Mouse (Mus musculus): ENCODE measurements around the gene 1810037I17Rik. TPM values are rescaled to one million over a fixed set of nuclear protein-coding genes. Genes with fewer than 3 reads are reported as not detected.

1810037I17Rik gene
- polyA plus RNA-seq (2015; fragmentation: Nextera tagmentation; extraction: Ambion mirVana): 76.8 and 87.4 TPM in 2 replicates

GRCm38 (mm10) chr3:122924009-122924914 is at the start of gene 1810037I17Rik:
TSS of gene 1810037I17Rik (plus strand) at chr3:122924203.
- H3K4me3 ChIP-seq (replicated peaks; ENCODE audit: low read length): peak within 1 kb of the TSS; percentile 54
- peak; percentile 99 for ATAC-seq
- peak within 1 kb of the TSS; percentile 64 for H3K9ac ChIP-seq (replicated peaks; ENCODE audit: low read depth, low read length)
- H3K4me2 ChIP-seq (ENCODE audit: low read length): peak within 1 kb of the TSS; percentile 67
- peak within 1 kb of the TSS; percentile 79 for H3K27ac ChIP-seq (ENCODE audit: low read length)
- H3K9me3 ChIP-seq (ENCODE audit: control insufficient read depth, low read length): no peaks in the 10 kb centered on the region
- peaks cover 6% of the 10 kb centered on the region; the same call in 1 of the 2 replicates for H3K4me1 ChIP-seq (replicated peaks; ENCODE audit: control insufficient read depth, insufficient read depth, low read length)
- under 1% methylated on average over 59 of the region's 68 CpGs for WGBS
- H3K36me3 ChIP-seq (ENCODE audit: control insufficient read depth, insufficient read depth): peaks cover 4% of the 10 kb centered on the region; the same call in 1 of the 2 replicates
- H3K27me3 ChIP-seq (replicated peaks; ENCODE audit: control insufficient read depth, insufficient read depth, low read length): no peaks in the 10 kb centered on the region

- Histone ChIP-seq H3K27ac (ENCODE audit: low read length) (no peak overlapping the region), H3K4me3 (replicated peaks; ENCODE audit: low read length) (no peak overlapping the region), H3K36me3 (ENCODE audit: control insufficient read depth, insufficient read depth) (no peaks in the 10 kb centered on the region), H3K4me1 (replicated peaks; ENCODE audit: control insufficient read depth, insufficient read depth, low read length) (no peaks in the 10 kb centered on the region), H3K27me3 (replicated peaks; ENCODE audit: control insufficient read depth, insufficient read depth, low read length) (no peaks in the 10 kb centered on the region), H3K9ac (replicated peaks; ENCODE audit: low read depth, low read length) (no peak overlapping the region), H3K9me3 (ENCODE audit: control insufficient read depth, low read length) (no peaks in the 10 kb centered on the region), H3K4me2 (ENCODE audit: low read length) (no peak overlapping the region)
- ATAC-seq: no peak
- WGBS: 81% methylated on average over 2 of the region's 2 CpGs
Measured at GRCm38 (mm10) chr3:122876870-122877269, 47.1 kb upstream of the 1810037I17Rik start.

- H3K9ac ChIP-seq (replicated peaks; ENCODE audit: low read depth, low read length): no peak overlapping the region
- H3K27me3 ChIP-seq (replicated peaks; ENCODE audit: control insufficient read depth, insufficient read depth, low read length): no peaks in the 10 kb centered on the region
- no peaks in the 10 kb centered on the region for H3K4me1 ChIP-seq (replicated peaks; ENCODE audit: control insufficient read depth, insufficient read depth, low read length)
- no peak overlapping the region for H3K4me2 ChIP-seq (ENCODE audit: low read length)
- no peak overlapping the region for H3K27ac ChIP-seq (ENCODE audit: low read length)
- no peaks in the 10 kb centered on the region for H3K36me3 ChIP-seq (ENCODE audit: control insufficient read depth, insufficient read depth)
- ATAC-seq: no peak
- no peak overlapping the region for H3K4me3 ChIP-seq (replicated peaks; ENCODE audit: low read length)
- 89% methylated on average over 3 of the region's 3 CpGs for WGBS
- H3K9me3 ChIP-seq (ENCODE audit: control insufficient read depth, low read length): no peaks in the 10 kb centered on the region
Measured at GRCm38 (mm10) chr3:122877543-122877942, 46.5 kb upstream of the 1810037I17Rik start.

GRCm38 (mm10) chr3:122878705-122879315 is 45.2 kb upstream of the 1810037I17Rik start:
- no peaks in the 10 kb centered on the region for H3K27me3 ChIP-seq (replicated peaks; ENCODE audit: control insufficient read depth, insufficient read depth, low read length)
- H3K9ac ChIP-seq (replicated peaks; ENCODE audit: low read depth, low read length): no peak overlapping the region
- no peak overlapping the region for H3K27ac ChIP-seq (ENCODE audit: low read length)
- H3K4me2 ChIP-seq (ENCODE audit: low read length): no peak overlapping the region
- H3K36me3 ChIP-seq (ENCODE audit: control insufficient read depth, insufficient read depth): no peaks in the 10 kb centered on the region
- H3K9me3 ChIP-seq (ENCODE audit: control insufficient read depth, low read length): no peaks in the 10 kb centered on the region
- H3K4me3 ChIP-seq (replicated peaks; ENCODE audit: low read length): no peak overlapping the region
- ATAC-seq: no peak
- WGBS: 87% methylated on average over 8 of the region's 8 CpGs
- H3K4me1 ChIP-seq (replicated peaks; ENCODE audit: control insufficient read depth, insufficient read depth, low read length): no peaks in the 10 kb centered on the region

GRCm38 (mm10) chr3:122887505-122888301 is 36.3 kb upstream of the 1810037I17Rik start:
- 80% methylated on average over 4 of the region's 4 CpGs for WGBS

GRCm38 (mm10) chr3:122888371-122888819 is 35.6 kb upstream of the 1810037I17Rik start:
- ATAC-seq: no peak
- Histone ChIP-seq H3K4me2 (ENCODE audit: low read length) (no peak overlapping the region), H3K9me3 (ENCODE audit: control insufficient read depth, low read length) (no peaks in the 10 kb centered on the region), H3K27ac (ENCODE audit: low read length) (no peak overlapping the region), H3K36me3 (ENCODE audit: control insufficient read depth, insufficient read depth) (no peaks in the 10 kb centered on the region), H3K4me1 (replicated peaks; ENCODE audit: control insufficient read depth, insufficient read depth, low read length) (no peaks in the 10 kb centered on the region), H3K27me3 (replicated peaks; ENCODE audit: control insufficient read depth, insufficient read depth, low read length) (no peaks in the 10 kb centered on the region), H3K9ac (replicated peaks; ENCODE audit: low read depth, low read length) (no peak overlapping the region), H3K4me3 (replicated peaks; ENCODE audit: low read length) (no peak overlapping the region)
- 89% methylated on average over 5 of the region's 5 CpGs for WGBS

More at GRCm38 (mm10) chr3:122887505-122888301, 36.3 kb upstream of the 1810037I17Rik start:
- no peak overlapping the region for H3K27ac ChIP-seq (ENCODE audit: low read length)
- H3K36me3 ChIP-seq (ENCODE audit: control insufficient read depth, insufficient read depth): no peaks in the 10 kb centered on the region
- no peak overlapping the region for H3K4me3 ChIP-seq (replicated peaks; ENCODE audit: low read length)
- H3K4me1 ChIP-seq (replicated peaks; ENCODE audit: control insufficient read depth, insufficient read depth, low read length): no peaks in the 10 kb centered on the region
- H3K27me3 ChIP-seq (replicated peaks; ENCODE audit: control insufficient read depth, insufficient read depth, low read length): no peaks in the 10 kb centered on the region
- no peak overlapping the region for H3K9ac ChIP-seq (replicated peaks; ENCODE audit: low read depth, low read length)
- no peak overlapping the region for H3K4me2 ChIP-seq (ENCODE audit: low read length)
- ATAC-seq: no peak
- no peaks in the 10 kb centered on the region for H3K9me3 ChIP-seq (ENCODE audit: control insufficient read depth, low read length)

- no peak within 1 kb of the TSS for H3K4me3 ChIP-seq (replicated peaks; ENCODE audit: low read length)
- no peak within 1 kb of the TSS for H3K9ac ChIP-seq (replicated peaks; ENCODE audit: low read depth, low read length)
- no peak within 1 kb of the TSS for H3K4me2 ChIP-seq (ENCODE audit: low read length)
- H3K27me3 ChIP-seq (replicated peaks; ENCODE audit: control insufficient read depth, insufficient read depth, low read length): no peaks in the 10 kb centered on the region
- no peak within 1 kb of the TSS for H3K27ac ChIP-seq (ENCODE audit: low read length)
- no peaks in the 10 kb centered on the region for H3K36me3 ChIP-seq (ENCODE audit: control insufficient read depth, insufficient read depth)
- 95% methylated on average over 3 of the region's 3 CpGs for WGBS
- no peaks in the 10 kb centered on the region for H3K4me1 ChIP-seq (replicated peaks; ENCODE audit: control insufficient read depth, insufficient read depth, low read length)
- ATAC-seq: no peak
- no peaks in the 10 kb centered on the region for H3K9me3 ChIP-seq (ENCODE audit: control insufficient read depth, low read length)
Measured at GRCm38 (mm10) chr3:122894772-122895171, 29.2 kb upstream of the 1810037I17Rik start, which contains the start of gene Fabp2. TSS of gene Fabp2 (plus strand) at chr3:122895072.

- 88% methylated on average over 11 of the region's 11 CpGs for WGBS
- Histone ChIP-seq H3K27ac (ENCODE audit: low read length) (no peak overlapping the region), H3K4me2 (ENCODE audit: low read length) (no peak overlapping the region), H3K4me1 (replicated peaks; ENCODE audit: control insufficient read depth, insufficient read depth, low read length) (no peaks in the 10 kb centered on the region), H3K4me3 (replicated peaks; ENCODE audit: low read length) (no peak overlapping the region), H3K36me3 (ENCODE audit: control insufficient read depth, insufficient read depth) (no peaks in the 10 kb centered on the region), H3K9ac (replicated peaks; ENCODE audit: low read depth, low read length) (no peak overlapping the region), H3K9me3 (ENCODE audit: control insufficient read depth, low read length) (no peaks in the 10 kb centered on the region), H3K27me3 (replicated peaks; ENCODE audit: control insufficient read depth, insufficient read depth, low read length) (no peaks in the 10 kb centered on the region)
- no peak for ATAC-seq
Measured at GRCm38 (mm10) chr3:122895189-122895731, 28.7 kb upstream of the 1810037I17Rik start.

Measured in forebrain, embryonic 16.5 days (tissue).